Mouse (Mus musculus): ENCODE measurements around the gene Napsa. TPM values are rescaled to one million over a fixed set of nuclear protein-coding genes. Genes with fewer than 3 reads are reported as not detected.

Napsa gene
- polyA plus RNA-seq (2016; fragmentation: Nextera tagmentation; extraction: Ambion mirVana), result 0.87 and 1.2 TPM in 2 replicates

DNA sequence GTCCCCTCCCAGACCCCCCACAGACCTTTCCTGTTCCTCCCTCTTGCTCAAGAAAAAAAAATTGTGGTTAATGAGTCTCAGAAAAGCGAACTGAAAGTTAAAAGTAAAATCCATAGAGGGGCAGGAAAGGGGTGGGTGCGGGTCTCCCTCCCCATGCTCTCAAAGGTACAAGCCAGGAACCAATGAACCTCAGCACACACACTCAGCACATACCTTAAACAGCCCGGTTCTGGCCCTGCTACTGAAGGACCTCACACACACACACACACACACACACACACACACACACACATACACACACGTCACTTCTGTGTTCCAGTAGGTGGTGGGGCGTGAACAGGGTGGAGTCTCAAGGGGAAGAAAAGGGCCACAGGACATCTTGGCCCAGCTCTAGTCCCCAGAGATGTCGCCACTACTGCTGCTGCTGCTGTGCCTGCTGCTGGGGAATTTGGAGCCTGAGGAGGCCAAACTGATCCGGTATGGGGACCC is at the start of gene Napsa:
TSS of gene Napsa (plus strand) at position 168 of the 489 bp plus-strand sequence.
- Histone ChIP-seq H3K27ac (no peak within 1 kb of the TSS), H3K27me3 (no peaks in the 10 kb centered on the region), H3K4me2 (replicated peaks) (no peak within 1 kb of the TSS), H3K36me3 (no peaks in the 10 kb centered on the region), H3K4me1 (no peaks in the 10 kb centered on the region; the same call in 1 of the 2 replicates), H3K9ac (no peak within 1 kb of the TSS), H3K9me3 (replicated peaks) (no peaks in the 10 kb centered on the region), H3K4me3 (no peak within 1 kb of the TSS)
- ATAC-seq (ENCODE audit: low FRiP score), result no peak
- 35% methylated on average over 7 of the region's 7 CpGs for WGBS

DNA sequence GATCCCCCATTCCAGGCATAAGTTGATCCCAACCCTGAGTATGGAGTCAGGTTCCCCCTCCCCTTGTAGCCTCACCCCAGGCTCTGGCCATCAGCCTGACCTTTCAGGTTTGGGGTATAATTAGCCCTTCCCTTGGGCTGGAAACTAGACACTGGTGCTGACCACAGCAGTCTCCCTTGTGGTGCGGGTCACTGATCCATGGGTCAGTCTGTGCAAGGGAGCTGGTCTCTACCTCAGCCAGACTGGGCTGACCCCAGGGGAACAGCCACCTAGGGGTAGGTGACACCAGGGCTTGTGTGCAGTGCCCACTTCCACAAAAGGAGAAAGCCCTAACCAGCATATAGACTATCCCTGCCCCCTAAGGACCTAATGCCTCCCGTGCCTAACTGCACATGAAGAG is 49.1 kb upstream of the Napsa start:
- ATAC-seq (ENCODE audit: low FRiP score), result no peak
- Histone ChIP-seq H3K9me3 (replicated peaks) (no peaks in the 10 kb centered on the region), H3K4me3 (no peak overlapping the region), H3K4me1 (peaks cover 15% of the 10 kb centered on the region), H3K4me2 (replicated peaks) (no peak overlapping the region), H3K27me3 (peaks cover 74% of the 10 kb centered on the region), H3K9ac (no peak overlapping the region), H3K36me3 (no peaks in the 10 kb centered on the region), H3K27ac (no peak overlapping the region)
- 87% methylated on average over 2 of the region's 2 CpGs for WGBS

- Histone ChIP-seq H3K27me3 (peaks cover 86% of the 10 kb centered on the region), H3K9me3 (replicated peaks) (no peaks in the 10 kb centered on the region), H3K4me1 (peaks cover 17% of the 10 kb centered on the region), H3K36me3 (no peaks in the 10 kb centered on the region), H3K4me3 (no peak within 1 kb of the TSS), H3K9ac (peak within 1 kb of the TSS; percentile 38; the same call in 1 of the 2 replicates), H3K4me2 (replicated peaks) (peak within 1 kb of the TSS; percentile 30), H3K27ac (no peak within 1 kb of the TSS)
- WGBS, result 37% methylated on average over 12 of the region's 12 CpGs
- ATAC-seq (ENCODE audit: low FRiP score), result no peak
These were observed 47.7 kb upstream of the Napsa start, which contains the start of gene Mybpc2 for GRCm38 (mm10) chr7:44524502-44524901. Gene Mybpc2 (minus strand): TSS chr7:44524656.

DNA sequence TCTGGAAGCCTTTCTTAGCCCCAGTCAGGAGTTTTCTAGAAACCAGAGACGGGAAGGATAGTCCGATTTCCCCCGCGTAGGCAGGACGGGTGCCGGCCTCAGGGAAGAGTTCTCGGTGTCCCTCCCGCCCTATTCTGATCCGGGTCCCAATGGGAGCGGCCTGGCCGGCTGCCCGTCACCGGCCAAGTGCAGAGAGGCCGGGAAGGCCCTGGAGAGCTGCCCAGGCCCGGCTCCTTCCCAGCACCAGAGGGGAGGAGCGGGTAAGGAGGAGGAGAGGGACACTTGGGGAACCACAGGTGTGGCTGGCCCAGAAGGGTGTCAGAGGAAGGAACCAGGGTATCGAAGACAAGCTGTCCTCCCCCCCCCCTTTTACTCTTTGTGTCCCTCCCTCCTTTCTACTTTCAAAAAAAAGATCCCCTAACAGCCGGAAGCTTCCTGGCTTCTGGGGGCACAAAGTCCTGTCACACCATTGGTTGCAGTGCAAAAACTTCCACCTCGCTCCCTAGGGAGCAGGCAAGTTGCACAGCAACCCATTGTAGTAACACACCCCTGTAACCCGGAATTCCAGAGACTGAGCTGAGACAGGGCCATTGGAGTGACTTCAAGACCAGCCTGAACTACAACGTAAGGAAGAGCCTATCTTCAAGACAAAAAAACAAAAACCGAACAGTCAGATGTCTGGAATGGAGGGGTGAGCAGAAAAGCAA is 46.9 kb upstream of the Napsa start:
- H3K4me3 ChIP-seq, result no peak overlapping the region
- no peak for ATAC-seq (ENCODE audit: low FRiP score)
- peak overlapping the region; percentile 38; the same call in 1 of the 2 replicates for H3K9ac ChIP-seq
- H3K36me3 ChIP-seq, result no peaks in the 10 kb centered on the region
- H3K27ac ChIP-seq, result no peak overlapping the region
- peaks cover 88% of the 10 kb centered on the region for H3K27me3 ChIP-seq
- no peaks in the 10 kb centered on the region for H3K9me3 ChIP-seq (replicated peaks)
- 16% methylated on average over 21 of the region's 22 CpGs for WGBS
- peaks cover 17% of the 10 kb centered on the region for H3K4me1 ChIP-seq
- peak overlapping the region; percentile 30 for H3K4me2 ChIP-seq (replicated peaks)

DNA sequence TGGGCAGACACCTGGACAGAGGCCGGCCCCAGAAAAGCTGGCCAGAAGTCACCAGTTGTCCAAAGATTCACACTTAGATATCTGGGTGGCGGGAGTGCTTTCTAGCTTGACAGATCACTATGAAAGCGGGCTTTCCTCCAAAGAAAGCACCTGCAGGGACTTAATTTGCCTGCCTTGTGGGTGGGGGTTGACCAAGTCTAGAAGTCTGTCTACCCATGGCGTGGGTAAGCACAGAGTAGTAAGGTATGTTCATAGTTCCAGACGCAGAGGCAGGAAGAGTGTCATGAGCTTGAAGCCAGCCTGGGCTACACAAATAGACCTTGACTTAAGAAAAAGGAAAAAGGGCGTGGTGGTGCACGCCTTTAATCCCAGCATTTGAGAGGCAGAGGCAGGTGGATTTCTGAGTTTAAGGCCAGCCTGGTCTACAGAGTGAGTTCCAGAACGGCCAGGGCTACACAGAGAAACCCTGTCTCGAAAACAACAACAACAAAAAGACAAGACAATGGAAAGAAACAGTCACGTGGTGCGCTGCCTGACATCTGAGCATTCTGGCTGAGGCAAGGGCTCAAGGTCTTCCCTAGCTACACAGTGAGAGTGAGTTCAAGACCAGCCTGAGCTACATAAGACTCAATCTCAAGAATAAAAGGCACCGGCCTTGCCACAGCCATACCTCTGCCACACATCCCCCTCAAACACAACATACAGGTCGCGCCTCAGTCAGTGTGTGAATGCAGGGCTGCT is 45.6 kb upstream of the Napsa start:
- Histone ChIP-seq H3K9me3 (replicated peaks) (no peaks in the 10 kb centered on the region), H3K27me3 (peaks cover 77% of the 10 kb centered on the region), H3K4me3 (no peak overlapping the region), H3K4me2 (replicated peaks) (no peak overlapping the region), H3K27ac (no peak overlapping the region), H3K36me3 (no peaks in the 10 kb centered on the region), H3K9ac (no peak overlapping the region), H3K4me1 (peaks cover 16% of the 10 kb centered on the region)
- 88% methylated on average over 14 of the region's 14 CpGs for WGBS
- no peak for ATAC-seq (ENCODE audit: low FRiP score)

DNA sequence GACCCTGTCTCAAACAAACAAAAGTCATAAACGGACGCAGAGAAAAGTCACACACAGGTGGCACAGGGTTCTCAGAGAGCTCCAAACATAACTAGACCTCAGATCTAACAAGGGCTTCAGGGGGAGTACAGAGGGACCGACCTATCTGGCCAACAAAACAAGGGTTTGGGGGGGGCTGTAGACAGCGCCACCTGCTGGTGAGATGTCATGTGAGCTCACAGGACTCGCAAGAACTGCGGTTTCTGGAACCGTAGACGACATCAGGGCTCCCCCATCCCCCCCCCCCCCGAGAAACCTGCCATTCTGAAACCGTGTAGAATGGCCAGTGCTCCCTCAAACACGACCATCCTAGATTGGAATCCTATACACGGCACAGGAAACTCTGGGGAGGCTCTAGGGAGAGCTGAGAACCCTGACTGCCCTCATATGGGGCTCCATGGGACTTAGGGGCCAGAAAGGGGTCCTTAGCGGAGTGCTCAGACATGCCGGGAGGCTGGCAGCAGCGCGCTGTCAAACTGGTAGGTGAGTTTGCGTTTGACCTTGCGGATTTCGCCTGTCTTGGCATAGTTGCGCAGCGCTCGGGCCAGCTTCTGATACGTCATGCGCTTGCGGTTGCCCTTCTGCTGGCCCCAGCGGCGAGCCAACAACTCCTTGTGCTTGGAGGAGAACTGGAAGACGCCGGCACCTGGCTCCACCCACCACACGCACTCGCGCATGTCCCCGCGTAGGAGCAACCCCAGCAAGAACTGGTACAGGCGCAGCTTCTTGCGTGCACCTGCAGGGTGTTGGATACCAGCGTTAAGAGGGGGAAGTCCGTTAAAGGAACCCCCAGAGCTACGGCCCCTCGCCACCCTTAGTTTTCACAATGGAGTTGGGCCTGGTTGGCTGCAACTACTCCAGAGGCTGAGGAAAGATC is 44.4 kb upstream of the Napsa start:
- no peaks in the 10 kb centered on the region for H3K9me3 ChIP-seq (replicated peaks)
- peak overlapping the region; percentile 22 for H3K4me3 ChIP-seq
- 0 out of 2 replicates have a peak, but pooled peaks cover 2% of the 10 kb centered on the region for H3K36me3 ChIP-seq
- peaks cover 66% of the 10 kb centered on the region for H3K27me3 ChIP-seq
- H3K4me1 ChIP-seq, result peaks cover 15% of the 10 kb centered on the region
- 6% methylated on average over 40 of the region's 40 CpGs for WGBS
- ATAC-seq (ENCODE audit: low FRiP score), result 0 out of 2 replicates have a peak, but pooled peaks have one; percentile 23
- H3K9ac ChIP-seq, result peak overlapping the region; percentile 36
- no peak overlapping the region for H3K27ac ChIP-seq
- peak overlapping the region; percentile 58 for H3K4me2 ChIP-seq (replicated peaks)

DNA sequence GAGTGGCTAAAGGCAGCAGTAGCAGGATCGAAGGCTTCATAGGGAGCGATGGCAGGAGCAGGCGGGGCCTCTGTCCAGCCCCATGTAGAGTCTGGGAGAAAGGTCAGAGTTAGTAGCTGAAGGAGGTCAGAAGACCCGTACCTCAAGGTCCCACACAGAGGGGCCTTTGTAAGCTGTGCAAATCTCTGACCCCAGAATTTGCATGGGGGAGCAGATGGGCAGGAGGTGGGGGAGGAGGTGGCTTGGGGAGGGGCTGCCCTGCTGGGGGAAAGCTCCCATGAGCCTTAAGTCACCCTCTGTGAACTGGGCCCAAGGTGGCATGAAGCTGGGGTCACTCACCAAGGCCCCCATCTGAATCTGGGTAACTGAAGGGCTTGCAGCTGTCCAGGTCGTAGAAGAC is 42.7 kb upstream of the Napsa start:
- peaks cover 15% of the 10 kb centered on the region for H3K4me1 ChIP-seq
- ATAC-seq (ENCODE audit: low FRiP score), result no peak
- peaks cover 48% of the 10 kb centered on the region for H3K27me3 ChIP-seq
- WGBS, result 59% methylated on average over 5 of the region's 5 CpGs
- H3K4me3 ChIP-seq, result no peak overlapping the region
- no peaks in the 10 kb centered on the region for H3K9me3 ChIP-seq (replicated peaks)
- H3K4me2 ChIP-seq (replicated peaks), result no peak overlapping the region
- no peak overlapping the region for H3K27ac ChIP-seq
- H3K36me3 ChIP-seq, result peaks cover 20% of the 10 kb centered on the region
- no peak overlapping the region for H3K9ac ChIP-seq

DNA sequence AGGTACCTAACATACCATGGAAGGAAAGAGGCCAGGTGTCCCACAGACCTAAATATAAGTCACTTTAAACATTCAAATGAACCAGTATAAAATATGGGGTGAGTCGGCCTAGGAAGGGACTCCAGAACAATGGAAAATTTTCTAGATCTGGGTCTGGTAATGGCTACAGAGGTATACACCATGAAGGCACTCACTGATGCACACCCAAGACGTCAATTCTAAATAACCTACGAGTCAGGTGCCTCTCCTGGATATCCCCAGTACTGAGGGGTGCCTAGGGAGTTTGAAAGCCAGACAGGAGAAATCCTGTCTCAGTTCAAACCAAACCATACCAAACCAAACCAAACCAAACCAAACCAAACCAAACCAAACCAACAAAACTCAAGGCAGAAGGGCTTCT is 41.7 kb upstream of the Napsa start:
- ATAC-seq (ENCODE audit: low FRiP score), result no peak
- no peak overlapping the region for H3K27ac ChIP-seq
- no peak overlapping the region for H3K4me3 ChIP-seq
- H3K36me3 ChIP-seq, result peaks cover 28% of the 10 kb centered on the region
- peaks cover 38% of the 10 kb centered on the region for H3K27me3 ChIP-seq
- no peaks in the 10 kb centered on the region for H3K9me3 ChIP-seq (replicated peaks)
- no peak overlapping the region for H3K9ac ChIP-seq
- H3K4me2 ChIP-seq (replicated peaks), result no peak overlapping the region
- WGBS, result 78% methylated on average over 3 of the region's 3 CpGs
- H3K4me1 ChIP-seq, result peaks cover 8% of the 10 kb centered on the region

- H3K9me3 ChIP-seq (replicated peaks), result no peaks in the 10 kb centered on the region
- ATAC-seq (ENCODE audit: low FRiP score), result no peak
- H3K27ac ChIP-seq, result no peak overlapping the region
- 50% methylated on average over 5 of the region's 5 CpGs for WGBS
- H3K4me1 ChIP-seq, result peaks cover 8% of the 10 kb centered on the region
- peaks cover 32% of the 10 kb centered on the region for H3K27me3 ChIP-seq
- H3K36me3 ChIP-seq, result peaks cover 34% of the 10 kb centered on the region
- no peak overlapping the region for H3K4me2 ChIP-seq (replicated peaks)
- no peak overlapping the region for H3K9ac ChIP-seq
- no peak overlapping the region for H3K4me3 ChIP-seq
These were observed 41.0 kb upstream of the Napsa start for GRCm38 (mm10) chr7:44531207-44531606.

DNA sequence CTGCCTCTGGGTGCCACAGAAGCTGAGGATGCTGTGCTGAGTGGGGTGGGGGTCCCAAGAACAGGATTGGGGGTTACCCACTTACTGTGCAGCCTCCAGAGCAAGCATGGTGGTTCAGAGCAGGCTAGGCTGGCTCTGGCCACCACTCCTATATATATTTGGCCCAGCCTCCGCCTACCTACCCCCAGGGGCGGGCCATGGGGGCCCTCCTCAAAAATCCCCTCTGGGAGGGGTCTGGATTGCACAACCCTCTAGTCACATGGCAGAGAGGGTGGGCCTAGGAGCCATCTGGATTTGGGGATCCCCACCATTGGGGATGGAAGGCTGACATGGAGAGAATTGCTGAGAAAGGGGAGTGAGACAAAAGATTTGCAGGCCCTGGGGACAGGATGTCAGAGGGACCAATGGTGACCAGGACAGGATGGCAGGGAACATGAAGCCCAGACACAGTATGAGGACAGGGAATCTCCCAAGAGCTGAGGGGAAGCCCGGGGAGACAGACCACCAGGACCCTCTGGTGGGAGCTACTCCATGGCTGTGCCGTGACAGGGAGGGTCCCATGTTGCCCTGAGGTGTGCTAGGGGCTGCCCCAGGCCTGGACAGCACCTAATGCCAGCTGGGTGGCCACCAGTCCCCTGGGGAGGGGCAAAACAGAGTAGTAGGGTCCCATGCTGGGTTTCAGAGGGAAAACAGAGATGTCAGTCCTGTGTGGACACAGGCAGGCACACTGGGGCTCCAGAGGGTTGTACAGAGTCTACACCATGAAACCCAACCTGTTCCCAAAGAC is 40.0 kb upstream of the Napsa start, which contains the start of gene Spib:
TSS of gene Spib (minus strand) at position 126 of the 787 bp plus-strand sequence.
- peaks cover 24% of the 10 kb centered on the region for H3K27me3 ChIP-seq
- H3K9ac ChIP-seq, result 0 out of 2 replicates have a peak within 1 kb of the TSS, but pooled peaks have one; percentile 9
- no peak within 1 kb of the TSS for H3K4me2 ChIP-seq (replicated peaks)
- ATAC-seq (ENCODE audit: low FRiP score), result no peak
- H3K36me3 ChIP-seq, result peaks cover 43% of the 10 kb centered on the region
- peaks cover 8% of the 10 kb centered on the region for H3K4me1 ChIP-seq
- no peak within 1 kb of the TSS for H3K27ac ChIP-seq
- H3K4me3 ChIP-seq, result no peak within 1 kb of the TSS
- H3K9me3 ChIP-seq (replicated peaks), result no peaks in the 10 kb centered on the region
- WGBS, result 81% methylated on average over 4 of the region's 4 CpGs
